Mouse (Mus musculus) liver, postnatal 0 days (tissue): ENCODE results near the gene Uqcrc1. TPM values are rescaled to one million over a fixed set of nuclear protein-coding genes. Genes with fewer than 3 reads are reported as not detected.
A peak's percentile ranks its signal among the peaks of the same experiment; 100 is the strongest.

Experiments used
- ATAC-seq: fragments of 200-750 bp; cut with Nextera tagmentation; 2 replicates; pipeline ENCODE4 v1.8.0; 2017; ENCODE audit warnings: mild to moderate bottlenecking, moderate library complexity
- DNase-seq: peaks from one replicate; pipeline ENCODE4 v3.0.0-alpha.2; 2016
- H3K27ac ChIP-seq: fragments of 300-500 bp; sonication (generic); 2 replicates; pipeline ENCODE4 v1.5.1; 2014; ENCODE audit warnings: antibody characterized with exemption, moderate library complexity, mild to moderate bottlenecking, low read depth
- H3K27me3 ChIP-seq: fragments of 300-500 bp; sonication (generic); 2 replicates; pipeline ENCODE4 v1.6.1; 2014; ENCODE audit warnings: low read length, control low read depth, mixed read lengths; ENCODE audit not compliant: insufficient read depth
- H3K36me3 ChIP-seq: fragments of 300-500 bp; sonication (generic); replicated peaks from 2 replicates; pipeline ENCODE4 v1.6.1; 2014; ENCODE audit warnings: mild to moderate bottlenecking, control low read depth, low read length, moderate library complexity, mixed read lengths; ENCODE audit not compliant: insufficient read depth
- H3K4me1 ChIP-seq: fragments of 300-500 bp; sonication (generic); 2 replicates; pipeline ENCODE4 v1.6.1; 2014; ENCODE audit warnings: antibody characterized with exemption, mild to moderate bottlenecking, control low read depth; ENCODE audit not compliant: insufficient read depth
- H3K4me2 ChIP-seq: fragments of 300-500 bp; sonication (generic); 2 replicates; pipeline ENCODE4 v1.6.1; 2014; ENCODE audit warnings: low read depth, mild to moderate bottlenecking, low read length, moderate library complexity, mixed read lengths
- H3K4me3 ChIP-seq: fragments of 300-500 bp; sonication (generic); 2 replicates; pipeline ENCODE4 v1.5.1; 2014; ENCODE audit warnings: low read depth, low read length
- H3K9ac ChIP-seq: fragments of 300-500 bp; sonication (generic); replicated peaks from 2 replicates; pipeline ENCODE4 v1.6.1; 2014; ENCODE audit warnings: mild to moderate bottlenecking, moderate library complexity
- H3K9me3 ChIP-seq: fragments of 300-500 bp; sonication (generic); 2 replicates; pipeline ENCODE4 v1.6.1; 2016; ENCODE audit warnings: mild to moderate bottlenecking, control low read depth, low read length, mixed read lengths
- CTCF ChIP-seq: sonication (generic); IDR thresholded peaks from 2 replicates; pipeline ENCODE4 v1.5.1; 2016; ENCODE audit warnings: antibody characterized with exemption, low read depth
- EP300 ChIP-seq: IDR thresholded peaks from 2 replicates; pipeline ENCODE4 v1.6.1; 2016; ENCODE audit warnings: antibody characterized with exemption, low read depth, mild to moderate bottlenecking
- WGBS: fragments of 180-500 bp; shearing (Covaris S2); extraction: QIAGEN DNeasy Blood & Tissue Kit; methylation state at CpG from one replicate; pipeline ENCODE4 v1.1.7; 2014; ENCODE audit not compliant: insufficient replicate concordance; 5-methylcytosine and 5-hydroxymethylcytosine counted together
- microRNA counts: library from miRNA; unstranded; fragments of <30 nt; microRNA quantifications from one replicate; lab custom pipeline; 2015
- microRNA-seq: library from miRNA; unstranded; fragments of <30 nt; microRNA quantifications from one replicate; pipeline ENCODE4, GENCODE M21; 2016
- polyA plus RNA-seq: library from polyadenylated mRNA; unstranded; fragments of >200 nt; fragmentation: Nextera tagmentation; extraction: Ambion mirVana; gene quantifications from 2 replicates; pipeline ENCODE4 v1.2.1, GENCODE M21; 2015

Uqcrc1 gene
- polyA plus RNA-seq, 1 experiment from 2014 or later: 345 TPM

GRCm38 (mm10) chr9:108998287-108999166 is 62.1 kb downstream of the Uqcrc1 start:
- Histone ChIP-seq H3K9me3 (no peaks in the 10 kb centered on the region), H3K36me3 (no peaks in the 10 kb centered on the region), H3K27ac (peak overlapping the region; percentile 76), H3K4me2 (peak overlapping the region; percentile 48), H3K27me3 (no peaks in the 10 kb centered on the region), H3K9ac (no peak overlapping the region; the same call in 1 of the 2 replicates), H3K4me3 (no peak overlapping the region), H3K4me1 (peaks cover 20% of the 10 kb centered on the region)
- no peak for ATAC-seq
- 68% methylated on average over 19 of the region's 19 CpGs for WGBS
- no peak for DNase-seq
- TF ChIP-seq CTCF: no peak
- no peak for TF ChIP-seq EP300

- ATAC-seq (peak; percentile 40; the same call in 1 of the 2 replicates), DNase-seq (peak; percentile 35)
- Histone ChIP-seq H3K4me1 (peaks cover 20% of the 10 kb centered on the region), H3K27me3 (no peaks in the 10 kb centered on the region), H3K36me3 (no peaks in the 10 kb centered on the region), H3K27ac (peak overlapping the region; percentile 76), H3K4me3 (no peak overlapping the region), H3K9me3 (no peaks in the 10 kb centered on the region), H3K4me2 (peak overlapping the region; percentile 48), H3K9ac (no peak overlapping the region; the same call in 1 of the 2 replicates)
- WGBS: 41% methylated on average over 4 of the region's 4 CpGs
- TF ChIP-seq EP300 (no peak), CTCF (no peak)
These were observed 62.7 kb downstream of the Uqcrc1 start for GRCm38 (mm10) chr9:108999167-108999526.

MicroRNAs encoded within 50 kb of the gene (microRNA counts, 519-probe panel; counts per million panel counts)
- not detected for microRNA mmu-miR-711 (lab: Ali Mortazavi, UCI)

Small RNAs within 50 kb of the gene (microRNA-seq; reads per million reads assigned to microRNA genes)
- not detected for gene Mir711

Other genes with a start within 250 kb of the Uqcrc1 start
- 8.2 and 9.7 TPM in 2 replicates for gene Prkar2a, start 247.3 kb upstream of the Uqcrc1 start, polyA plus RNA-seq
- 12.4 and 18.6 TPM in 2 replicates for gene Ip6k2, start 152.8 kb upstream of the Uqcrc1 start, polyA plus RNA-seq
- gene Nckipsd, start 128.3 kb upstream of the Uqcrc1 start, polyA plus RNA-seq: 4.5 TPM in 2 replicates
- 0.09 and 0.23 TPM in 2 replicates for gene Celsr3, start 110.3 kb upstream of the Uqcrc1 start, polyA plus RNA-seq
- 2.4 TPM in 2 replicates for gene Slc26a6, start 83.3 kb upstream of the Uqcrc1 start, polyA plus RNA-seq
- gene Tmem89, start 22.0 kb upstream of the Uqcrc1 start, polyA plus RNA-seq: not detected in 2 replicates
- gene Col7a1, start 17.0 kb downstream of the Uqcrc1 start, polyA plus RNA-seq: 0.05 and 0.13 TPM in 2 replicates
- not detected in 2 replicates for gene Ucn2, start 49.4 kb downstream of the Uqcrc1 start, polyA plus RNA-seq
- 3.1 and 3.8 TPM in 2 replicates for gene Pfkfb4, start 55.1 kb downstream of the Uqcrc1 start, polyA plus RNA-seq
- 34.1 and 35.0 TPM in 2 replicates for gene Shisa5, start 101.9 kb downstream of the Uqcrc1 start, polyA plus RNA-seq
- gene Trex1, start 123.1 kb downstream of the Uqcrc1 start, polyA plus RNA-seq: 13.3 and 14.3 TPM in 2 replicates
- gene Atrip, start 137.5 kb downstream of the Uqcrc1 start, polyA plus RNA-seq: 6.1 and 6.7 TPM in 2 replicates
- gene Ccdc51, start 145.9 kb downstream of the Uqcrc1 start, polyA plus RNA-seq: 8.9 and 9.1 TPM in 2 replicates
- 283 and 284 TPM in 2 replicates for gene Tma7, start 146.0 kb downstream of the Uqcrc1 start, polyA plus RNA-seq
- 1.9 and 2.2 TPM in 2 replicates for gene Plxnb1, start 158.8 kb downstream of the Uqcrc1 start, polyA plus RNA-seq
- not detected in 2 replicates for gene Fbxw21, start 225.4 kb downstream of the Uqcrc1 start, polyA plus RNA-seq